Mouse (Mus musculus): Measurements from ENCODE around the gene Vax2.

- TF ChIP-seq CTCF (IDR thresholded peaks at IDR 0.05; ENCODE audit: low read depth) (no peak), EP300 (optimal IDR thresholded peaks at IDR 0.05) (no peak)
These were observed 6.4 kb upstream of the Vax2 start for GRCm38 (mm10) chr6:83704701-83705100.
